Mouse (Mus musculus) adrenal gland, adult 2 months (tissue): ENCODE data around the gene Vangl1. TPM values are rescaled to one million over a fixed set of nuclear protein-coding genes. Genes with fewer than 3 reads are reported as not detected.

Experiments
- DNase-seq: peaks from one replicate; pipeline ENCODE4 v3.0.0; 2021
- polyA plus RNA-seq: library from polyadenylated mRNA; depleted of rRNA; stranded (reverse); fragments of >200 nt; gene quantifications from 2 replicates; pipeline ENCODE4 v1.2.3, GENCODE M21; 2012
- total RNA-seq, 2 experiments: library from RNA; stranded (reverse); gene quantifications; 2 replicates each; pipeline ENCODE4 v1.2.3; 2021

The Vangl1 gene
- total and polyA plus RNA-seq, 3 experiments: 27.3 to 33.4 (median 33.2) TPM

DNA sequence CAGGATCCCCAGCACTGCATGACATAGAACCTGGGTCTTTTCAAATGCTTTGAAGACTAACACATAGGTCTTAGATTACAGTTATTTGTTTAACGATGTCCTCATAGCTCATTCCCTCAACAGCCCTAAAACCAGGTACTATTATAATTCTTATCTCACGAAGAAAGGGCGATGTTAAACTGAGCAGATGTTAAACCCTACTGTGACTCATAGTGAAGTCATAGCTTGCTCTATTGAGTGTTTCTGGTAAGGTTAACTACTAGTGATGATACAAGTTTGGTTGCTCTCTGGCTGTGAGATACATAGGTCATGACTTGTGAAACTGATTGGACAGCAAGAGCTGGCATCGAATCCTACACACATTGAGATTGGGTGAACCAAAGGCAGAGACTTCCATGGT is 61.5 kb downstream of the Vangl1 start:
- no peak for DNase-seq

DNA sequence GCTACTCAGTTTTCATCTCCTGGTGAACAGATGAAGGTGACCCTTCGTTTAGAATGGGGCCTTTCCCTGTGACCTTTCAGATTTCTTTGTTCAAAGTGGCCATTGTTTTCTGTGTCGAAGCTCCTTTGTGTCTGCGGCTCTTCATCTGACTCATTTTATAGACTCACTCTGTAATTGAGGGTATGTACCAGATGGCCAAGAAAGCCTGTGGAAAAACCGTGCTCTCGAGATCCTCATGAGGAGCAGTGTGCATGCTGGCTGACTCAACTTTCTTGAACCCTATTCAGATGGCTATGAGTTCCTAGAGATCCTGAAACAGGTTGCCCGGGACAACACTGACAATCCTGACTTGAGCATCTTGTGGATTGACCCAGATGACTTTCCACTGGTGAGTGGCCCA is 62.6 kb downstream of the Vangl1 start:
- no peak for DNase-seq

DNA sequence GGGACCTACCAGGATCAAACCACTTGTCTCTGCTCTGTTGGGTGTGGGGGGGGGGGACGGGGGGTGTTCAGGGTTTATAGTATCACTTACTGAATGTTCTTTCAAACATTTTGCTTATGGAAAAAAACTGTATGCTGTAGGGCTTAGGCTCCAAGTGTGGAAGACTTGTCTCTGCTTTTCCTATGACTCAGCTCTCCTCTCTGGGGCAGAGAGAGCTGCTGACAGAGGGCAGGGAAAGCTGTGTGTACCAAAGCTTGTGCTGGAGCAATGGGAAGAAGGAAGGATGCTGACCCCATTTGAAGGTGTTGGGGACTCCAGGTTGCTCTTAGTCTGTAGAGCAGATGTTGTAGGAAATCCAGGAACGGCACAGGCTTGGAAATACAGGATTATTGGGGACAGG is 63.0 kb downstream of the Vangl1 start:
- DNase-seq: no peak

DNA sequence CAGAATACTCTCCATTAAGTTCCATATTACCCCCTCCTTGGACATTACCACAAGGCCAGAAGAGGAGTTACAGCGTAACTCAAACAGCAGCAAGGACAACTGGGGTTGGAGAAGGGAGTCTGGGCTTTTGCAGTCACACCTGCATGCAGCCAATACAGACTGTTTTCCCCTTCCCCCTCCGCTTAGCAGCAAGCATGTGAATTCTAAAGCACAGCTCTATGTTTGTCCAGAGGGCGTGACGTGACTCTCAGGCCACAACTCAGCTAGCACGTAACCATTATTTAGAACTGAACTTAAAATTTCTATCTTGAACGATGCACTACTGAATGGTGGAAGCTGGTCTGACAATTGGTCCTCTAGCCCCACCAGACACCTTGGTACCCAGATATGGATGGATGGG is 63.9 kb downstream of the Vangl1 start:
- DNase-seq: no peak

DNA sequence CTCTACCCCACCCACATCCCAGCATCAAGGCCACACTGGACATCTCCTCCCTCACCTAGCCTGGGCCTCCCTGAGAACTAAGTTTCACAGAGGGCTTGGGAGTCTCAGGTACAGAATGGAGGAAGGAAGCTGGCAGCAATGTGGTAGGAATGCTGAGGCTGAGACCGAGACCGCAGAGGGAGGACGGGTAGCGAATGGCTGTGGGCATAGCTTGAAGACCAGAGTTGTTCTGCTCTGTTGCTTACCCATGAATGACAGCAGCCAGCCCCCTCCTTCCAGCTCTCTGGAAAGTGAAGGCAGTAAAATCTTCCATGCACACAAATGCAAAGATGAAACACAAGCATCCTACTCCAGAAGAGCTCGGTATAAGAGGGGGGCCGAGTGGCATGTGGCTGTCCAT is 65.6 kb downstream of the Vangl1 start:
- no peak for DNase-seq

DNA sequence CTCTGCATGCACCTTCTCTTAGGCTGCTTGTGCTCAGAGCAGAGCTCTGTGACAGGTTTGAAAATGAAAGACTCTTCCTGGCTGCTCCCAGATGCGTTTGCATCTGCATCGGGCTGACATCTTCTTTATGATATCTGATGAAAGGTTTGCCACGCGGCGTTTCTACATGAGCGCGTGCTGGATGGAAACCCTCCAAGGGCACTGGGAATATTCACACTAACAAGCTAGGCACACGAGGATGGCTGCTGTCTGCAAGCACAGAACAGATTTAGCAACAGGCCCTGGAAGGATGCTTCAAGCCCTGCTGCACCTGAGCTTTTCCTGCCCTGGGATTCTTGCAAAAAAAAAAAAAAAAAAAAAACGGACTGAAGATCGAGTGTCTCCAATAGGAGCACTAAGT is 67.3 kb downstream of the Vangl1 start:
- DNase-seq: no peak

DNA sequence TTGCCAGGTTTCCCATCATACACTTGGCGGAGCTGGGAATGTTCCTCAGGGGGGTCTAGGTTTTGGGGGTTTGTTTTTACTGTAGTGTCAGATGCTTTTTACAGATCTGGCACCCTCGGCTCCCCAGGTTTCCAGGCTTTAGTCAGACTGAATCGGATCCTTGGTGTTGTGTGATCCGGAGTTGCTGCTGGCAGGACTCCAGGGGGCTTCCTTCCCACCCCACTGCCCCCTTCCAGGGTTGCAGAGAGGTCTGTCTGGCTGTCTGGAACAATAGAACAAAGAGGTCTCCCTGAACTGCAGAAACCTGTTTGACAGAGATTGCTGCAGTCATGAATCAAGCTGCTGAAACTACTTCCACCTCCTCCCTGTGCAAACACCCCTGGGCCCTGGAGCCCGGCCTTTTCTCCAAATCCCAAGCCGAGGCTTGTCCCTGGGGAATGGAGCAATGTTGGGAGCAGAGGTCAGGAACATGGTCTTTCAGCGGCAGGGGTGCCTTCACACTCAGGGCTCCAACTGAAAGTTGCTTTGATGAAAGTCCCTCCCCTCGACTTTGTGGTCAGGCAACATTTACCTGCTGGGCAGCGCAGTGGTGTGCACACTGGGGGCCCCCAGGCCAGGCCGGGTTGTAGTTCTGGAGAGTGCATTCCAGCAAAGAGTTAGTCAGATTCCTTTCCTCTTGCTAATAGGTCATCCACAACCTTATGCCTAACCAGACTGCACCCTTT is 68.9 kb downstream of the Vangl1 start:
- DNase-seq: no peak

DNA sequence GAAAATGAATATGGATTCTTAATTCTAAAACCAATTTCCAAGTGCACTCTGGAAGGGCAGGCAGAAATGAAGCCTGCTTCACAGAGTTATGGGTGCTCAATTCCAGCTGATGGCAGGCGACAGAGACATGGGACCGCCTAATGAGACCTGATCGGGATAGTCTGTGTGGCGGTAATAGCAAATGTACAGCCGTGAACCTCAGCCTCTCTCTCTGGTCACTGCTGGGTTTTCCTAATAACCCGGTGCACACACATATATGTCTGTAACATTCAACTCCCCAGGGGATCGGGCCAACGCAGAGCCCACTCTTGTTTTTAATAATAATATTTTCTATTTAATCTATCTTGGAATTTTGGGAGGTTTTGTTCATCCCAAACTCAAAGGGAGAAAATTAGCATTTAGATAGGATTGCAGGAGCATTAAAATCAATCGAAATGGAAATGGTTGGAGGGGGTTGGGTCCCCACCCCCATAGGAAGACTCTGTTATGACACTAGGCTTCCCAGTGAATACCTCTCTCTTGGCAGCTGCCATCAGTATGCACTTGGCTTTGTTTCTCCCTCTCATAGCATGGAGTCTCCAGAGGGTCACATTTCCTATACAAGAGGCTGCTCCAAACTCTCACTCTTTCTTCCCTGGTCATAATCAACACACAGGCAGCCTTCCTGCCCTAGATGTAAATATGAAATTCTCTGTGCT is 72.7 kb downstream of the Vangl1 start:
- no peak for DNase-seq

DNA sequence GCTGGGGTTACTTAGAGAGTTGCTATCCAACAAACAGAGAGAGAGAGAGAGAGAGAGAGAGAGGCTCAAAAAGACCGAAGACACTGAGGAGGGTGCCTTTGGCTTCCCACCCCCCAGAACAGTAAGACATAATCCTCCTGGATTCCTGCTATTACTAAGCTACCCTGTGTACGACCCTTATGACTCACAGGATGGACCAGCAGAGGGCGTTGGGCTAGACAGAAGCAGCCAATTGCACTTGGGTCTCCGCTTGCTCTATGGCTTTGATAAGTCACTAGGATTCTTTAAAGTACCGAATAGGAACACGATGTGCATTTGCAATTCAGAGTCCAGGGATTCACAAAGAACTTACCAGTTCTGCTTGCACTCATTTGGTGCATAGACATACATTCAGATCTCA is 74.0 kb downstream of the Vangl1 start:
- DNase-seq: peak; percentile 18

DNA sequence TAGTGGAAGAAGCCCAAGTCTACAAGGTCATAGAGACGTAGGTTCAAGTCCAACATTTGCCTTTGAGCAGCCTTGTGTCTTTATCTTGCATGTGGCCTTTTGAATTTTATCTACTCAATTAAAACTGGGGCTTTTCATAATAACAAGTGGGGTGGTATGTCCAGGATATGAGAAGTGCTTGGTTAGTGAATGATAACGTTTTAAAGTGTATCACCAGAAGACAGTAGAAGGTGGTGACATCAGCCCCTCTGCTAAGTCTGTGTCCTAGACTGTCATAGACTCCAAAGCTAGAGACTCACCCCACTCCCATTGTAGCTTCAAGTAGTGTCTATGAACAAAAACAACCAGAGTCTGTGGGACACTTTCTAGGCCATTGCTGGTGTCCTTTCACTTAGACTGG is 76.3 kb downstream of the Vangl1 start:
- no peak for DNase-seq

DNA sequence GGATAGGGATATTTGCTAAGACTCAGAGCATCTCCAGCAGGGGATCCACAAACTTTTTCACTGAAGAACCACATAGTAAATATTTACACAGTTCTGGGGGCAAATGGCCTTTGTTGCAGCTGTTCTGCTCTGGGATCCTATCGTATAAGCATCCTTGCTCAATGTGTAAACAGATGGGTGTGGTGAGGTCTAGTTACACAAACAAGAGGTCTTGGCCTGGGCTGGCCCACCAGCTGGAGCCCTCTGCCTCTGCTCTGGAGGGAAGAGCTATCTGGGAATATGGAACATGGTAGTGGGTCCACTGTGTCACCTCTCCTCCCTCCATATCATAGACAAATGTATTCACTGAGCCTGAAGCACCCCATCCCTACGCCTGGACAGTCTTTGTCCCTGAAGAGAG is 77.4 kb downstream of the Vangl1 start:
- DNase-seq: no peak

DNA sequence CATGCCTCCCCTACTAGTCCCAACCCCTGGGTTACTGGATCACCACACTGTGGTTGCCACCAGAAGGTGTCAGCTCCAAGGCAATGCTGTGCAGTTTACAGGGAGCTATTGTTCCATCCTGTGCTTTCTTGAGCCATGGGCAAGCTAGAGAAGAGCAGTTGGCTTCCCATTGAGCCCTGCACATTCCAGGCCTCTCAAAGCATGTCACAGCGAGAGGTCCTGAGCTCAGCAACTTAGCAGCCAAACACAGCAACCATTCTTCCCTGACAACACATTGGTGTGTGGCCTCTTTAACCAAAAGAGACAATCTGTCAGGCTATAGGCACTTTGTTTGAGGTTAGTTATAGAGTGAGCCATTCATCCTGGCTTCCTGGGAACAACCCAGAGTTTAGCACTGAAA is 78.9 kb downstream of the Vangl1 start:
- no peak for DNase-seq

DNA sequence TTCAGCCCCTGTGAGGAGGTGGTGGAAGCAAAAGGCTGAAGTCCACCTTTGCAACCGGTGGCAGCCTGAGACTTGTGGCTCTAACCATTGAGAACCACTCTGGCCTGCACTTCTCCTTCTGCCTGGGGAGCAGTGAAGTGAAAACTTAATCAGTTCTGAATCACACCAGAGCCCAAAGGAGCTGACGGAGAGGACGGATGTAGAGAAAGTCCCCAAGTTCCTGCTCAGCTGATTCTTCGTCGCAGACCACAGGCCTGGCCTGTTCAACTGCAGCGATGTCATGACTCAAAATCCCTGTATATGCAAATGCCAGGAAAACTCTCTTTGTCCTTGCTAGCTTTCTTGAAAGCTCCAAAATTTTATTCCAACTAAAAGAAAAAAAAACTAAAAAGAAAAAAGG is 80.8 kb downstream of the Vangl1 start:
- no peak for DNase-seq

DNA sequence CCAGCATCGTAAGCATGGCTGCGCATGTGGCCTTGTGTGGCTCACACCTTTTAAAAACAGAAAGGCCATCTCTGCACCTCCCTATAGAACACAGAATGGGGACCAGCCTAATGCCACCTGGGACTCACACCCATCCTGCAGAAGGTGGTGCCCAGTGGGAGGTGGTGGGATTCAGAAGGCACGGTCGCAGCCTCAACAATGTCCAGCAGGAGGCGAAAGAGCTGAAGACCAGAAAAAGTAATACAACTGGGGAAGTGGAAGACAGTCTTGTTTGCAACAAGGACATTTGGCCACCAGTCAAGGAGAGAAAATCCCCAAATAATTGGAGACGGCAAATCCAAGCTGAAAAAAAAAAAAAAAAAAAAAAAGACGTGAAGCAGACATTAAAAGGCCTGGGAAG is 82.4 kb downstream of the Vangl1 start:
- DNase-seq: no peak

DNA sequence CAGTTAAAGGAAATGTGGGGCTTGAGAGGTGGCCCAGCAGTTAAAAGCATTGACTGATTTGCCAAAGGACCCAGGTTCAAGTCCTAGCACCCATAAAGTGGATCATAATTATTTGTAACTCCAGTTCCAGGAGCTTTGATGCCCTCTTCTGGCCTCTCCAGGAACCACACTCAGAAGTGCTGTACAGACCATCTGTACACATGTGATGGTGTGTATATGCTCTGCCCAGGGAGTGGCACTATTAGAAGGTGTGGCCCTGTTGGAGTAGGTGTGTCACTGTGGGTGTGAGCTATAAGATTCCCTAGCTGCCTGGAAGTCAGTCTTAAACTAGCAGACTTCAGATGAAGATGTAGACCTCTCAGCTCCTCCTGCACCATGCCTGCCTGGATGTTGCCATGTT is 83.5 kb downstream of the Vangl1 start:
- no peak for DNase-seq

DNA sequence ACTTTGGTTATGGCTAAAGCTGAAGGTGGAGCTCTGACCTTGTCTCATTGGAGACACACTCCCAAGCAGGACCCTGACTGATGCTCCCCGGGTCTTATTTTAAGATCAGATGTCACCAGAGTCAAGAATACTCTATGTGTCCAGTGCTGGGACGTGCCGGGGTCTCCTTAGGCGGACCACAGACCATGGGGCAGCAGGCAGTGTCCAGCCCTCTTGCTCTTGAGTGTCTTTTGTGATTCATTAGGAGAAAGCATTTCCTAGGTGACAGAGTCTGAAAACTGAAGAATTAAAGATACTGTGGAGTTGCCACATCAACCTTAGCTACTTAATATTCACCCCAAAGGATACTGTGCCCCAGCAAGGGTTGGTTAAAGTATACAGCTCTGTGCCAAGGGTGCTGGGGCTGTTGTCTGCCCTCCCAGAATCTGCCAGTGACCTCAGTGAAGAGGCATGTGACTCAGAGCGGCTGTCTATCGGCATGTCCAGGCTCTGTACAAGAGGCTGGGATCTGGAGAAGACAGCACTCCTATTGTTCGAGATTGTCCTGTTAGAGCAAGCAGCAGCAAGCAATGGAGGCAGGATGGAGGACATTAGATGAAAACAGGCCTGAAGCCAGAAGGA is 92.4 kb downstream of the Vangl1 start:
- no peak for DNase-seq

DNA sequence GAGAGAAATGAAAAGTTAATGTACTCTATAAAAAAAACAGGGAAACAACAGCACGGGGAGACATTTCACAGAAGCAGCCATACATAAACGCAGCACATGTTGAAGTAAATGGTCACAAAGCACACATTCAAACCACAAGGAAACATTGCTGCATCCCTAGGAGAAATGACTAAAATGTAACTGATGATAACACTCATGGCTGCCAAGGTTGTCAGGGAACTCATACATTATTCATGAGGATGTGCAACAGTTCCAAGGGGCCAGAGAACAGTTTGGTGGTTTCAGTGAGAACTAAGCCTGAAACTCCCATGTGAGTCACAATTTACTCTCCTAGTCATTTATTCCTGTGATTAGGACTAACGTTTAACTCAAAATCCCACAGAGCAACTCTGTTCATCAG is 96.3 kb downstream of the Vangl1 start:
- DNase-seq: no peak

DNA sequence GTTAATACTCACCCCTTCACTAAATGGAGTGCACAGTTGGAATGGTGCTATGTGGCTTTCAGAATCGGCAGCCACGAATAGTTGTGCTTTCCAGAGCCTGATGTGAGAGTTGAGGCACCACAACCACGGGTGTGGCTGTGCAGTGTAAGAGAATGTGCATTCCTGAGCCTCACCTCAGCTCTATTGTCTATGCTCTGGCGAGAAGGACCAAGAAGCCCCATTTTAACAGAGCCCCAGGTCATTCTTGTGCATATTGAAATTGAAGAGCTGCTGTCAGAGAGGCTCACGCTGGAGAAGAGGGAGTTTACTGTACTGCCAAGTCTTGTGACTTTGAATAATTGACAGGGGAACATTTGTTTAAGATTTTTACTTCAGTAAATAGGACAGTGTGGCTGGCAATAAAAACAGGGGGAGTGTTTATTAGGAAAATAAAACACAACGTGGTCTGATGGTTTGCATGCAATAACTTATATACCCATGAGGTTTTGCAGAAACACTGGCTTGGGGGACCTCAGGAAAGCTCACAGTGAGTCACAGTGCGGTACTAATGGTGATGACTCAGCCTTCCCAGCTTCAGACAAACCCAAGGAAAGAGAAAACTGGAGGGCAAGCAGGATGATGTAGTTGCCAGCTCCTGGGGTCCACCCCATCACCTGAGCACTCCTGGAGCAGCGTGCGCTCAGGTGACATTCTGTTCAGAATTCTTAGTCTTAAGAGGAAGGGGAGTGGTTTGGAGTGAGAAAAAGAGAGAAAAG is 100.5 kb downstream of the Vangl1 start:
- DNase-seq: peak; percentile 47
